Mouse (Mus musculus) E14TG2a.4 (cell line): ENCODE results near the gene Eml6.

Experiments
- CTCF ChIP-seq: conservative IDR thresholded peaks from 2 replicates; pipeline ENCODE4 v1.5.1; 2014; ENCODE audit warnings: low read length
- POU5F1 ChIP-seq: IDR thresholded peaks from 2 replicates; pipeline ENCODE4 v1.6.1; 2014; ENCODE audit warnings: low read length, borderline replicate concordance

GRCm38 (mm10) chr11:29706845-29707244 lies 319.0 kb downstream of the Eml6 start:
- no peak for TF ChIP-seq CTCF
- no peak for TF ChIP-seq POU5F1
